Mouse (Mus musculus) embryonic fibroblast, embryonic 13.5 days (primary cell): Measurements from ENCODE around the gene Plekhm2.

Experiments used
- CTCF ChIP-seq: IDR thresholded peaks from 2 replicates; pipeline ENCODE4 v1.5.1; 2011; ENCODE audit warnings: mild to moderate bottlenecking, control low read depth, low read length, moderate library complexity, borderline replicate concordance; ENCODE audit not compliant: insufficient read depth
- POLR2A ChIP-seq: IDR thresholded peaks from 2 replicates; pipeline ENCODE4 v1.6.1; 2011; ENCODE audit warnings: low read depth, mild to moderate bottlenecking, control low read depth, low read length, moderate library complexity

DNA sequence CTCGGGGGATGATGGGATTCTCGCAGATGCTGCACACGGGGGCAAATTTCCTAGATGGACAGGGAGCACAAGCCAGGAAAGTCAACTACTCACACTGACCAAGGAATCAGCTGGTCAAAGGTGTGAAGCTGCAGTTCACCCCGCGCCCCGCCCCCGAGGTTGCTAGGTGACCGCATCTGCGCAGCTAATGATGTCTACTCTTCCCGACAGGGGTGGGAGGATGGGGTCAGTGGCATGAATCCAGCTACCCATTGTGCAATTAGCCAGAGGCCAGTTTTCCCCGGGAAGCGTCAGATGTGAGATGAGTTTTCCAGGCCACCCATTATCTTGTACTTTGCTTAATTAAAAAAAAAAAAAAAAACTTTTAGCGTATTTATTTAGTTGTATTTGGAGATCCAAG, 83.6 kb downstream of the Plekhm2 start:
- TF ChIP-seq POLR2A: no peak
- no peak for TF ChIP-seq CTCF
